Comparison of ENCODE assay signal across 9 mouse cellular contexts in the genomic region with DNA sequence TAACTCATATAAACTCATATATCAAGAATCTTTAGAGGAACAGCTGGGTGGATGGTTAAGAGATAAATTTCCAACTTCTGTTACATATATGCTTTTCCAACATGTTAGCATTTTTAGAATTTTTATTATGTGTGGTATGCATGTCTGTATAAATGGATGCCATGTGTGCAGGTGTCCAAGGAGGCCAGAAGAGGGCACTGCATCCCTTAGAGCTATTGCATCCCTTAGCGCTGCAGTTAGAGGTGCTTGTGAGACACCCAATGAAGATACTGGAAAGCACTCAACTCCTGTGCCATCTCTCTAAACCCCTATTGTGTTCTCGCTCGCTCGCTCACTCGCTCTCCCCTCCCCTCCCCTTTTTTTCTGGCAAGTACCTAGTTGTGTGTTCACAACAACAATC. TPM values are rescaled to one million over a fixed set of nuclear protein-coding genes. Genes with fewer than 3 reads are reported as not detected.
DNase-seq lines count a peak whose midpoint lies in the region; ATAC-seq and TF ChIP-seq lines count a peak whose summit lies in the region.
"Had no signal": no experiment of that assay in that cellular context is flagged by ENCODE, and none has a peak within 500 bp of the region (broad histone marks: within the 10 kb centered on the region; RNA-seq: fewer than 3 reads in every experiment).

No protein-coding gene starts in this region.

- peak; percentile 22 for DNase-seq in kidney, postnatal 14 days
- peak; percentile 16 for DNase-seq in T-cell, adult 2 months (ENCODE audit: low spot score)
- peak; percentile 39 for DNase-seq in lung, postnatal 10 days
- DNase-seq in MN1 (ENCODE audit: low spot score) = no peak
- no peak for DNase-seq in heart, embryonic 10.5 days (ENCODE audit: low spot score)

- H3K27me3 ChIP-seq in kidney, embryonic 16.5 days (ENCODE audit: insufficient read depth, low read length) = no peaks in the 10 kb centered on the region
- no peaks in the 10 kb centered on the region for H3K27me3 ChIP-seq in E14TG2a.4 (ENCODE audit: insufficient read depth, low read length)
- H3K27me3 ChIP-seq in heart, embryonic 10.5 days (ENCODE audit: insufficient read depth, poor library complexity, severe bottlenecking) = no peaks in the 10 kb centered on the region
- H3K27me3 ChIP-seq: stomach, embryonic 15.5 days had no signal

- 71% methylated on average over 5 of the region's 5 CpGs for WGBS in kidney, embryonic 16.5 days
- 63% methylated on average over 5 of the region's 5 CpGs for WGBS in heart, embryonic 10.5 days

- H3K4me1 ChIP-seq in kidney, embryonic 16.5 days (ENCODE audit: insufficient read depth, low read length) = peaks cover 4% of the 10 kb centered on the region; the same call in 1 of the 2 replicates
- peaks cover 4% of the 10 kb centered on the region; the same call in 1 of the 2 replicates for H3K4me1 ChIP-seq in E14TG2a.4 (replicated peaks; ENCODE audit: low read depth, low read length)
- no peaks in the 10 kb centered on the region for H3K4me1 ChIP-seq in heart, embryonic 10.5 days
- H3K4me1 ChIP-seq: stomach, embryonic 15.5 days had no signal

- H3K4me3 ChIP-seq in kidney, embryonic 16.5 days (ENCODE audit: low read length) = no peak overlapping the region
- no peak overlapping the region for H3K4me3 ChIP-seq in E14TG2a.4 (replicated peaks; ENCODE audit: low read length)
- H3K4me3 ChIP-seq in heart, embryonic 10.5 days = no peak overlapping the region
- H3K4me3 ChIP-seq: stomach, embryonic 15.5 days had no signal

- H3K27ac ChIP-seq in kidney, embryonic 16.5 days (ENCODE audit: low read length) = no peak overlapping the region
- no peak overlapping the region for H3K27ac ChIP-seq in heart, embryonic 10.5 days
- H3K27ac ChIP-seq: stomach, embryonic 15.5 days had no signal

- ATAC-seq in kidney, embryonic 16.5 days (ENCODE audit: low FRiP score, low TSS enrichment) = no peak
- no peak for ATAC-seq in activated CD4-positive, CD25-positive, alpha-beta regulatory T cell, adult 4 months

- peaks cover 6% of the 10 kb centered on the region; the same call in 1 of the 2 replicates for H3K36me3 ChIP-seq in kidney, embryonic 16.5 days (ENCODE audit: insufficient read depth, low read length)
- H3K36me3 ChIP-seq in E14TG2a.4 (ENCODE audit: insufficient read depth, low read length) = peaks cover 54% of the 10 kb centered on the region
- peaks cover 13% of the 10 kb centered on the region; the same call in 1 of the 2 replicates for H3K36me3 ChIP-seq in heart, embryonic 10.5 days
- H3K36me3 ChIP-seq: stomach, embryonic 15.5 days had no signal

- peak; percentile 61 for TF ChIP-seq CTCF in E14TG2a.4 (conservative IDR thresholded peaks at IDR 0.05; ENCODE audit: low read length)

- H3K4me2 ChIP-seq in kidney, embryonic 16.5 days (replicated peaks; ENCODE audit: low read depth, low read length) = no peak overlapping the region
- H3K4me2 ChIP-seq: stomach, embryonic 15.5 days had no signal

- no peak overlapping the region for H3K9ac ChIP-seq in kidney, embryonic 16.5 days (replicated peaks; ENCODE audit: low read length)
- H3K9ac ChIP-seq: stomach, embryonic 15.5 days had no signal

- H3K9me3 ChIP-seq in kidney, embryonic 16.5 days (ENCODE audit: low read length) = no peaks in the 10 kb centered on the region
- H3K9me3 ChIP-seq in E14TG2a.4 (ENCODE audit: low read length) = no peaks in the 10 kb centered on the region
- no peaks in the 10 kb centered on the region for H3K9me3 ChIP-seq in heart, embryonic 10.5 days
- H3K9me3 ChIP-seq: stomach, embryonic 15.5 days had no signal

RNA-seq across cellular contexts. Expression of gene Sec61a2, which starts 4.9 kb away (rescaled TPM):
- 77.6 and 91.8 TPM in 2 replicates for polyA plus RNA-seq in kidney, embryonic 16.5 days (2015; fragmentation: Nextera tagmentation; extraction: Ambion mirVana)
- polyA plus RNA-seq in activated CD4-positive, CD25-positive, alpha-beta regulatory T cell, adult 4 months (2017; shearing (Covaris generic)) = 10 to 100 TPM; 13.4 to 14.8 TPM
- 62.6 and 74.4 TPM in 2 replicates for polyA plus RNA-seq in heart, embryonic 10.5 days (2016; fragmentation: Nextera tagmentation; extraction: Ambion mirVana)

RNA-seq across cellular contexts. Expression of gene Gm13199, which starts 37.4 kb away (rescaled TPM):
- 1.3 and 1.6 TPM in 2 replicates for polyA plus RNA-seq in kidney, embryonic 16.5 days (2015; fragmentation: Nextera tagmentation; extraction: Ambion mirVana)
- polyA plus RNA-seq in activated CD4-positive, CD25-positive, alpha-beta regulatory T cell, adult 4 months (2017; shearing (Covaris generic)) = 1 to 10 TPM in 1 of 2 experiments, under 1 TPM in 1; 0.97 to 1.0 TPM
- 1.1 and 1.4 TPM in 2 replicates for polyA plus RNA-seq in heart, embryonic 10.5 days (2016; fragmentation: Nextera tagmentation; extraction: Ambion mirVana)

RNA-seq across cellular contexts. Expression of gene Dhtkd1, which starts 42.4 kb away (rescaled TPM):
- polyA plus RNA-seq in kidney, embryonic 16.5 days (2015; fragmentation: Nextera tagmentation; extraction: Ambion mirVana) = 2.9 and 4.5 TPM in 2 replicates
- under 1 TPM in 1 of 2 experiments, not detected in 1; 0.37 TPM for polyA plus RNA-seq in activated CD4-positive, CD25-positive, alpha-beta regulatory T cell, adult 4 months (2017; shearing (Covaris generic))
- 3.4 and 4.2 TPM in 2 replicates for polyA plus RNA-seq in heart, embryonic 10.5 days (2016; fragmentation: Nextera tagmentation; extraction: Ambion mirVana)

RNA-seq across cellular contexts. Expression of gene Upf2, which starts 51.1 kb away (rescaled TPM):
- 11.0 TPM in 2 replicates for polyA plus RNA-seq in kidney, embryonic 16.5 days (2015; fragmentation: Nextera tagmentation; extraction: Ambion mirVana)
- 10 to 100 TPM; 16.9 to 18.7 TPM for polyA plus RNA-seq in activated CD4-positive, CD25-positive, alpha-beta regulatory T cell, adult 4 months (2017; shearing (Covaris generic))
- polyA plus RNA-seq in heart, embryonic 10.5 days (2016; fragmentation: Nextera tagmentation; extraction: Ambion mirVana) = 6.0 and 8.2 TPM in 2 replicates

RNA-seq across cellular contexts. Expression of gene Cdc123, which starts 55.2 kb away (rescaled TPM):
- polyA plus RNA-seq in kidney, embryonic 16.5 days (2015; fragmentation: Nextera tagmentation; extraction: Ambion mirVana) = 297 and 303 TPM in 2 replicates
- polyA plus RNA-seq in activated CD4-positive, CD25-positive, alpha-beta regulatory T cell, adult 4 months (2017; shearing (Covaris generic)) = 100 to 1,000 TPM; 159 to 183 TPM
- 245 and 304 TPM in 2 replicates for polyA plus RNA-seq in heart, embryonic 10.5 days (2016; fragmentation: Nextera tagmentation; extraction: Ambion mirVana)

Comparison
In these comparisons a context has a peak if more than half of its experiments do, and no peak if none do; other contexts are left out.
1. DNase-seq: peak in kidney, postnatal 14 days (single experiment), T-cell, adult 2 months (single experiment) and lung, postnatal 10 days (single experiment); none in MN1 (single experiment) and heart, embryonic 10.5 days (single experiment).